Mouse (Mus musculus) embryo, embryonic 10 days (tissue): ENCODE measurements at regions not wholly inside any gene's neighbourhood (a gene's known extent, or its start where the extent isn't known, plus 50 kb on each side); places are given as distances from the start of the nearest gene placed in this dataset.

Experiments used
- DNase-seq: peaks from one replicate; pipeline ENCODE4 v3.0.0-alpha.2; 2015; ENCODE audit warnings: low spot score

- peak; percentile 95 for DNase-seq
Observed at GRCm38 (mm10) chr15:61157543-61157942, 234.7 kb upstream of the A1bg start.

GRCm38 (mm10) chr15:61155530-61155929 lies 232.7 kb upstream of the A1bg start:
- no peak for DNase-seq

DNA sequence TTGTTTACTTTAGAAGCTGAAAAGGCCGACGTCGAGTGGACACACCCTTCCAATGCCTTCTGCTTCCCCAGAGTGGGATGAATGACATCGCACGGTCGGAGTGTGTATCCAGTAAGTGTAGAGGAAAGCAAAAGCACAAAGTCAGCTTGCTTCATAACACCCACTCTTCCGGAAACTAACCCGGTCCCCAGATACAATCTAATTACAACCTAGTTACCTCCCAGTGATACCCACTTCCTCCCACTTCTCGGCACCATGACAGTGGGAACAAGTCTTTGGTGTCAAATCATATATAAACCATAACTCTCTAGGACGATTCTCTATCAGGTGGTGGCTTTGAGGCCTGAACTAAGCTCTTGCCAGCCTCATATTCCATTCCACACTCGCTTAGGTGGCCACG lies 231.4 kb upstream of the A1bg start:
- no peak for DNase-seq

- no peak for DNase-seq
Observed at GRCm38 (mm10) chr15:61142851-61143250, 220.0 kb upstream of the A1bg start.

GRCm38 (mm10) chr15:61139151-61139550 lies 216.3 kb upstream of the A1bg start:
- no peak for DNase-seq

DNA sequence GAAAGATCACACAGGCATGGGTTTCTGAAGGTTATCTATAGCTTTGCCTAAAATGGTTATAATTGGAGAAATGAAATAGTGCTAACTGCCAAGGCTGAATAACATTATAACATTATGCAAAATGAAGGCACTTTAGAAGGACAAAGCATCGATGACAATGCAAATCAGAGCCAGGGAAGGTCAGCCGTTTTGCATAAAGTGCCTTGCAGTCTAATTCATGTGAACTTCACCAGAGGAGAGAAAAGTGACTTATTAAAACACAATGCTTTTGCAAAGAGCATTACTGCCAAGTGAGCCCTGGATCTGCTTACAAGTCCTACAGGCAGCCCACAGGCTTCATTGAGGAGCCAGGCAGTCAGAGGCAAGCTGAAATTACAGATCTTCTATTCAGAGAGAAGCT lies 214.0 kb upstream of the A1bg start:
- DNase-seq, result no peak

DNA sequence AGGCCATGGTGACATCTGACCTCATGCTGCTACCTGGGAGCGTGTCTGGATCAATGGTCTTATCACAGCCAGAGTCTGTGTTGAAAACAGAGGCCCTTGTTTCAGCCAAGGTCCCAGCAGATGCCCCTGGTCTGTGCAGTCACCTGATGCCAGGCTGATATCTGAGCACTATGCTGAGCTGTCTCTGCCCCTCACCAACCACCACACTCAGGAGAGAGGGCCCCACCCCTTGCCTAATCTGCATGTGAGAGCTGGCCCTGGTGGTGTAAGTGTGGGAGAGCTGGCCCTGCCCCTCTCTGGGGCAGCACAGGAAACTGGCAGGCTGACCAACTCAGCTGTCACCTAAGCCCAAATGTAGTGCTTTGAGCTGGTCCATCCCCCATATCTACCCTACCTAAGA lies 210.5 kb upstream of the A1bg start:
- DNase-seq, result no peak

GRCm38 (mm10) chr15:61127971-61128370 lies 205.2 kb upstream of the A1bg start:
- DNase-seq, result no peak

DNA sequence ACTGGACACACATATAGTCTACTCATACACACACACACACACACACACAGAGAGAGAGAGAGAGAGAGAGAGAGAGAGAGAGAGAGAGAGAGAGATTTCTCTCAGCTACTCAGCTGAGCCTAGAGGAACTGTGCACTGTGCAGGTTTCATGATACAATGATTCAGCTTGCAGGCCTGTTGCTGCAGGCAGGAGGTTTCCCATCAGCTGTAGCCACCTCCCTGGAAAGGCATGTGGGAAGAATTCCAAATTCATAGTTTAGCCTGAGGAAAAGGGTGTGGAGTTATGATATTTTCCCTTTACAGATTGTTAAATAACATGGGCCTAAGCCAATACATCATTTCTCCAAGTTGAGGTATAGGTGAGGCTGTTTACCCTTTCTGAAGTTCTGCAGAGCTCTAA lies 204.3 kb upstream of the A1bg start:
- no peak for DNase-seq

DNA sequence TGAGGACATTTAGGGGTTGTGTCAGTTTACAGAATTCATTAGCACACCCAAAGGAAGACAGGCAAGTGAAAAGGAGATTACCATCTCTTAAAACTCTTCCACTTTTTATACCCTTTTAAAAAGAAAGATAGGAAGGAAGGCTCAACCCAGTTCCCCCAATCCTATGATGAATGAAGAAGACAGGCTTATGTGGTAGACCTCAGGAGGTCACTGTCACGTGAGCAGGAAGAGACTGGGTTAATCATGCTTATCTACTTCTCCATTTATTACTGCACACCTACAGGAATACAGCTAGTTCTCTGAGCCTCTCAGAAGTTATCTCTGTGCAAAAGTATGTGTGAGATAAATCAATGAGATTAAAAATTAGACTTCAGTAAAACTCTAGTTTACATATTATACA lies 194.1 kb upstream of the A1bg start:
- DNase-seq, result no peak

- DNase-seq, result peak; percentile 35
Observed at GRCm38 (mm10) chr15:61109429-61110128, 186.8 kb upstream of the A1bg start.

DNA sequence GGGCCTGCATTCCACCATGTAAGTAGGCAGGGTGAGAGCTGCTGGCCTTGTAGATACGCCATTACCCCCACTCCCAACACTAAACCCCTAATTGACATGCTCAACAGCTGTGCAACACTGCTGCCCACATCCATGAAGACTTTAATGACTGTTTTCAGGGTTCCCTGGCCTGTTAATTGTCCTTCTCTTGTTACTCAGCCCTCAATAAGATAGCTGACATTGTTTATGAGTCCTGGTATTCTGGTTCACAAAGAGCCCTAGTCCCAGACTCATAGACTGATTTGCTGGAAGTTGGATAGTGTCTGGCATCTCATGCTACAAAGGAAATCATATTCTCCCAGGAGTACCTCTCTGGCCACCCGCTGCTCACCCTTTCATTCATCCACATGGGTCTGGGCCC lies 186.1 kb upstream of the A1bg start:
- DNase-seq, result peak; percentile 8

DNA sequence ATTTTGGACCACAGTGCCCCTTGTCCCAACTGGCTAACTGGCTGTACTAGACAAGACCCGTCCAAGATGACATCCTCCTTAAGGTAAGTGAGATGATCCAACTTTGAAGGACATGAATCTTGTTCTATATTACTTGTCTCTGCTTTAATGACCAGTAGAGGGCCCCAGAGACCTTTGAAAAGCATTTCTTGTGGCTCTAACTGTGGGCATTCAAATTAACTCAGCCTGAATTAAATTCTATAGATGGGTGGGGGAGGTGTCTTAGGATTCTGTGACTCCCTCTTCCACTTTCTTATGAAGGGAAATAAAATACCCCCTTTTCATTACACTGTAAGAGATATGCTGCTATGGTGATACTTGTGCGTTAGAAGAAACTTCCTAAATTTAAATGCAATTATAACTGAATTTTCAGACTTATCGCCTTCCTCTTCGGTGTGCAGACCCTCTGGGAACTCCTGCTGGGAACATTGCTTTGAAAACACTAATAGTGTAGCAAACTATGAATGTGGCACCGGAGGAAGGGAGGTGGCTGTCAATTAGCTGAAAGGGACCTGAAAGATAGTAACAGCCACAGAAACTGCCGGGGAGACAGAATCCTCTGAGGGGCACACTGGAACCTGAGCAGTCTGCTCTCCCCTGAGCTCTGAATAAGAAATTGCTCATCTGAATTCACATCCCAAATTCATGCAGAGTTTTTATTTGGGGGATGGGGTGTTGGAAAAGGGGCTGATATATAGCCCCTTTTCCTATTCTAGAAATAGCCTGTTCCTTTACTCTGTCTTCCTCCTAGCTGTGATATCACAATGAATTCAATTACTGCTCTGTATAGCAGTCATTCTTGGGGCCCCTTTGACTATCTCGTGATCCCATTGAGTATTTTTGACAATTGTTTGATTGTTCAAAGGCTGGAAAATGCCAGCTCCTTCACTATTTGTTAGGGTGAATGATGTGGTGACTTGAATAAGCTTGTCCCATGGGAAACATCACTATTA lies 179.9 kb upstream of the A1bg start:
- DNase-seq, result peak; percentile 70

GRCm38 (mm10) chr15:61100807-61101206 lies 178.0 kb upstream of the A1bg start:
- DNase-seq, result no peak

DNA sequence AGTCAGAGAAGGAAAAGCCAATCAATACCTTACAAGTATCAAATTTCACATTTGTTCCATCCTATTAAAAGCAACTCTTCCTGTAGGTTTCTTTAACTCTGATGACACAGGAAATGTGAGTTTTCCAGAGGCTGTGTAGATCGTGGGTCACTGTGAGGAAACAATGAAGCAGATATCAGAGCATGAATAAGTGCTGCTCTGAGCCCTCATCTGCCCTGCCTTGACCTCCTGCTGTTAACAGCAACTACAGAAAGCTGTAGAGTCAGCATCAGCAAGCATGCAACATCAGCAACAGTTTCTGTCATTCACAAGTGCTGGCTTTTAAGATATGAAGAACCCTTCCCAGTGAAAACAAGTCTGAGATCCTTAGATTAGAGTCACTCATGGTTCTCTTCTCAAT lies 176.2 kb upstream of the A1bg start:
- no peak for DNase-seq

GRCm38 (mm10) chr15:61098519-61098918 lies 175.7 kb upstream of the A1bg start:
- DNase-seq, result no peak

DNA sequence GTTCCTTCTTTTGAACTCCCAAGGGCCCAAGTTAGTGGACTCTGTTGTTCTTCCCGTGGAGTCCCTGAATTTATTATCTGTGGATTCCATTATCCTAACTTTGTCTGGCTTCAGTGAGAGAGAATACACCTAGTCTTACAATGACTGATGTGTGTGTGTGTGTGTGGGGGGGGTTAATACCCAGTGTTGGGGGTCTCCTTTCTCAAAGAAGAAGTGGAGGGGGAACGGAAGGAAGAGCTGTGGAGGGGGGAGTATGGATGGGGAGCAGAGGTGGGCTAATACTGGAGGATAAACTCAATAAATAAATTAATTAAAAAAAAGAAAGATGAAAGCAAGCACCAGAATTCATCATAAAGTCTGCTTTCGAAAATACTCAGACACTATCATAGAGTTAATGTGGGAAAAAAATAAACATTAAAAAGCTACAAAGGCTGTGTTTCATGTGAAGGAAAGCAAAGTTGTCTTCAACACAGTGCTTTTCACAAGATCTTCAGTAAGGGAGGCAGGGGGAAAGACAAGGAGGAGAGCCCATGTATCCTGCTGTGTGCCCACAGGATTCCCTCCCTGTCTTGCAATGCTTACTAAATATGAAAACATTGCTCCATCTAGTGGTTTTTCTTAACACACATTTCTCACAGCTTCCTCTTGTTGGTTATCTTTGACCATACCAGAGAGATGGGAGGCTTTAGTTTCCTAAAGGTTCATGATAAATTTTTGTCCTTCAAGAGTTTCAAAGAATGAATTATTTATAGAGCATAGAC lies 173.4 kb upstream of the A1bg start:
- DNase-seq, result peak; percentile 74

GRCm38 (mm10) chr15:61055017-61055609 lies 132.3 kb upstream of the A1bg start:
- no peak for DNase-seq

- no peak for DNase-seq
Observed at GRCm38 (mm10) chr15:61051363-61051762, 128.6 kb upstream of the A1bg start.

- no peak for DNase-seq
Observed at GRCm38 (mm10) chr15:61009509-61009908, 86.7 kb upstream of the A1bg start.

DNA sequence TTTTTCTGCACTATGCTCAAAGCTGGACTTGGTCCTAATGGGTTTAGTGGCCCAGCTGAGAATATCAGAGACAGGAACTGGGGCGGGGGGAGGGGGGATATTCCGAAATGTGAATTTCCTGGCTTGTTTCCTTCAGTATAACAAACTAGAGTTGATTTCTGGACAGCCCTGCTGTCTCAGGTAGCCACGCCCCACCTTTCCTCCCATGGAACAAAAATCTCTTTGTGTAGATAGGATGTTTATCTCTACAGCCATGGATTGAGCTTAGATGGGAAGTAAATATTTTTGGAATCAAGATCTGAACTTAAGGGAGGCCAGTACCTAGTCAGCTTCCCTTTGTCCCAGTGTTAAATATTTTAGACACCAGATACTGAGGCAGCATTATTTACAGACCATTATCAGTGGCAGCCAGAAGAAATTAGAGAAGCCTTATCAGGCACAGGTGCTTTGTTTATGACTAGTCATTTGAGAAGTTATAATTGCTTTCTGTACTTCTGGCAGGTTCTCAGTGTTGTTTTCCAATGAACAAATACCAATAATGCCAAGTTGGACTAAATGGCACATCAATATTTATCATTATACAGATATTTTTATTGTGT lies 84.7 kb upstream of the A1bg start:
- DNase-seq, result no peak

- no peak for DNase-seq
Observed at GRCm38 (mm10) chr15:61006608-61007007, 83.8 kb upstream of the A1bg start.
